Mouse (Mus musculus) adrenal gland (tissue): Measurements from ENCODE around the gene Defa37.
"Not testable (repeated sequence)": the region's sequence is repeated elsewhere in the genome, so short reads cannot be mapped to it uniquely, and the experiment has no call there.

Source experiments
- intact Hi-C: fragments of 180-260 bp; cut with DNase I; formaldehyde crosslinking; loops from one replicate; pipeline ENCODE4 v1.15.1; 2025
- long read RNA-seq, 2 experiments: library from polyadenylated mRNA; unstranded; transcript quantifications; one replicate each; pipeline ENCODE4 v2.0.0; 2020; ENCODE audit warnings: borderline replicate concordance in 1 of 2; ENCODE audit not compliant: insufficient replicate concordance in 1 of 2

Gene Defa37
- long read RNA-seq, experiment 1, result 0 reads
- long read RNA-seq, experiment 2, result 0 reads

DNA sequence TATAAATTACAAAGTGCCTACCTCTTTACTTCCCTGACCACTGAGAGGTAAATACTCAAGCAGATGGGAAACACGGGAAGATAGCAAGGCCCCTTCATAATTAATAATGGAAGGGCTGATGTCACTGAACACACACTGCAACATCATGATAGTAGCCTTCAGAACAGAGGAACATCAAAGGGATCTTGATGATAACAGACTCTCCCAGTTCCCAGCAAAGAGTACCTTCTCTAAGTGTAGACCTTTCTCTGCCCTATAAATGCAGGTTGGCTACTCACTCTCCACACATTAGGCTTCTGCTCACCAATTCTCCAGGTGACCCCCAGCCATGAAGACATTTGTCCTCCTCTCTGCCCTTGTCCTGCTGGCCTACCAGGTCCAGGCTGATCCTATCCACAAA is at the start of gene Defa37:
Gene Defa37 (plus strand): TSS at position 301 of the 400 bp plus-strand sequence.
- intact Hi-C loops, result not testable (repeated sequence)

GRCm38 (mm10) chr8:21528732-21529131 is 36.5 kb upstream of the Defa37 start, which contains the start of gene Defa32:
Gene Defa32 (plus strand): TSS chr8:21529032.
- intact Hi-C loops, result not testable (repeated sequence)

- intact Hi-C loops, result not testable (repeated sequence)
Observed at GRCm38 (mm10) chr8:21582706-21583105, 17.5 kb downstream of the Defa37 start, which contains the start of gene Defa28. Gene Defa28 (plus strand): TSS chr8:21583006.

GRCm38 (mm10) chr8:21594408-21594807 is 29.2 kb downstream of the Defa37 start, which contains the start of gene Gm7861:
Gene Gm7861 (minus strand): TSS chr8:21594508.
- intact Hi-C loops, result not testable (repeated sequence)
